Mouse (Mus musculus) T-helper 17 cell (primary cell): Measurements from ENCODE around the gene Apobec4.

Source experiments
- in situ Hi-C, 2 experiments: fragments of 300-600 bp; cut with MboI, MseI; formaldehyde crosslinking; loops; 1 replicate in 1 of 2; 2 replicates in 1 of 2; pipeline ENCODE4 v1.15.1; 2025; ENCODE audit warnings: high pct_unique_total_duplicates in 2 of 2

The Apobec4 gene

GRCm38 (mm10) chr1:152750312-152750965 lies at the start of gene Apobec4:
Apobec4 (plus strand) TSS chr1:152750551.
- in situ Hi-C loops: no loop called here

GRCm38 (mm10) chr1:152701066-152701465 lies 49.3 kb upstream of the Apobec4 start:
- in situ Hi-C loops: no loop called here

GRCm38 (mm10) chr1:152702920-152703319 lies 47.4 kb upstream of the Apobec4 start:
- in situ Hi-C loops: no loop called here

DNA sequence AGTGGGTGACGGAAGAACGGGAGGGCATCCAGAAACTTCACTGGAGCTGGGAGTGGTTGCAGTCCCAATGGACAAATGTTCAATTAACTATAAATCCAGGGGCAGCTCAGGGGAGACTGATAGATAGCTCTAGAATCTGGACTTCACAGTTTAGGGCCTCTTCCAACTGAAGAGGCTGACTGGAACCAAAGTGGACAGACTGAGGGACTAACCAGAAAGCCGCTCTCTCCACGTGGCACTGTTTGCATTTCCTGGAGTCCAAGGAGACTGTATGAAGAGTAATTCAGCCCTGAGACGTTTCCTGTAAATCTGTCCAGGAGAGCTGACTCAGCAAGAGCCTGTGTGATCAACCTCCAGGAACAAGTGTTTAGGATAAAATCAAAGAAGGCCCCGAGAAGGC lies 46.4 kb upstream of the Apobec4 start:
- in situ Hi-C loops: no loop called here

- in situ Hi-C loops: no loop called here
Observed at GRCm38 (mm10) chr1:152707560-152707959, 42.8 kb upstream of the Apobec4 start.

- in situ Hi-C loops: no loop called here
Observed at GRCm38 (mm10) chr1:152711037-152711436, 39.3 kb upstream of the Apobec4 start.

DNA sequence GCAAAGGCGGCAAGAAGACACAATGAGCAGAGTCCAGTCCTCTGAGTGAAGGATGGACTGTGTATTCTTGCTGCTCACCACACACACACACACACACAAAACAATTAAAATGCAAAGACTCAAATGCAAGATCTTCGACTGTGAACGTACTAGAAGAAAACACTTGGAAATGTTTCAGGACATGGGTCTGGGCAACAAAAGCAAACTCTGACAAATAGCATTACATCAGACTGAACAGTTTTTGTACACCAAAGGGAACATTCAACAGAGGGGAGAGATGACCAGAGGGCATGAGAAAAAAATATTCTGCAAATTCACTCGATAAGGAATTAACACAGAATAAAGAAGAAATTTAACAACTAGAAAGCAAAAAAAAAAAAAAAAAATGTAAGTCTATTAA lies 36.4 kb upstream of the Apobec4 start:
- in situ Hi-C loops: no loop called here

GRCm38 (mm10) chr1:152714405-152714804 lies 35.9 kb upstream of the Apobec4 start:
- in situ Hi-C loops: no loop called here

DNA sequence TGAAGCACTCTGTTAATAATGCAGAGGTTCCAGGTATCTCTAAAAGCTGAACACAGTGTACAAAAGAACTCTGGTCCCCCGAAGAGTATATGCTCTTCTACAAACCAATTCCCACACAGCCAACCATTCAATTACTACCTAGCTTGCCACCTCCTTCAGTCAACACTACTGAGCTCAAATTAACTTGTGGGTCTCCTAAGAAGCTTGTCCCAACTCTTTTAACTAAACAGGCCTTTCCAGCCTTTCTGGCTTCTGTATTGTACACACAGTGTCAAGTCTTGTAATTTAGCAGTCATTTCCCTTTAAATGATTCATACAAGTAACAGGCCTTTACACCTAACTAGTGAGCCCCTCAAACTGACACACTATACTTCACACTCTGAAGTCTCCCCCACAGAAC lies 33.0 kb upstream of the Apobec4 start:
- in situ Hi-C loops: no loop called here

GRCm38 (mm10) chr1:152718200-152718599 lies 32.2 kb upstream of the Apobec4 start:
- in situ Hi-C loops: no loop called here

GRCm38 (mm10) chr1:152720969-152721368 lies 29.4 kb upstream of the Apobec4 start:
- in situ Hi-C loops: no loop called here

DNA sequence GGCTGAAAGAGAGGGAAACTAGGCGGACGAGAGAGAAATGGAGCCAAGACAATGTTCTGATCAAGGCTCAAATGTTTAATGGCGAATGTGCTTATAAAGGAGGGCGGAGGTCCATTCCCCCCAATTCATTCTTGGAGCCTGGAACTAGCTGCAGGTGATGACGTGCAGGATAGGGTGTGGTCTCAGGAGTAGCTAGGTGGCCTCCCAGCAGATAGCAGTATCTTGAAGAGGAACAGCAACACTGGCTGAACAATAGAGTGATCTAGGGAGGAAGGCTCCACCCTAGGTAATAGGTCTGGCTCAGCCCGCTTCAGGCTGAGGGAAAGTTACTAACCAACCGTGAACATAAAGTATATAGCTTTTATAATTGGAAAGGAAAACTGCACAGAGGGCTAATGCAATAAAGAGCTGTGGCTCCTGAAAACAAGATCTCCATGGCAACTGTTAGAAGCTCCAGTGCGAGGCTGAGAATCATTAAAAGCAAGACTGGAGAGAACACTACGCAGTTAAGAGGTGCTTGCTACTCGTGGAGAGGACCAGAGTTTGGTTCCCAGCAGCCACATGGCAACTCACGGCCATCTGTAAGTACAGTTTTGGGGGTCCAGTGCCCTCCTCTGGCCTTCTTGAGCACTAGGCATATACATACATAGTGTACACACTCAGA lies 28.7 kb upstream of the Apobec4 start:
- in situ Hi-C loops: no loop called here

DNA sequence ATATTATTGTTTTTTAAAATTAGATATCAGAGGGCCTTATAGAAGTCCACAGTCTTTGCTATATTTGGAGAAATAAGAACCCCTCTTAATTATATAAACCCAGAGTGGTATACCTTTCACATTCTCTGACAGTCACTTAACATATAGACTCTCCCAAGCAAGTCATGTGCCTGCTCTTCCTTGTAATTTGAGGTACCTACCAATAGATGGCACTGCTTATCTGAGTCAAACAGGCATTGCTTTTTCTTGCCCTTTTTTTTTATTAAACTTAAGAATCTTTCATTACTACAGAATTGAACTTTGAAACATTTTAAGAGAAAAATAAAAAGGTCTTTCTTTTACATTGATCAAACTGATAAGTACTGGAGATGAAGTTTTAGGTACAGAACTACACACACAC lies 26.1 kb upstream of the Apobec4 start:
- in situ Hi-C loops: no loop called here

- in situ Hi-C loops: no loop called here
Observed at GRCm38 (mm10) chr1:152726095-152726494, 24.3 kb upstream of the Apobec4 start.

DNA sequence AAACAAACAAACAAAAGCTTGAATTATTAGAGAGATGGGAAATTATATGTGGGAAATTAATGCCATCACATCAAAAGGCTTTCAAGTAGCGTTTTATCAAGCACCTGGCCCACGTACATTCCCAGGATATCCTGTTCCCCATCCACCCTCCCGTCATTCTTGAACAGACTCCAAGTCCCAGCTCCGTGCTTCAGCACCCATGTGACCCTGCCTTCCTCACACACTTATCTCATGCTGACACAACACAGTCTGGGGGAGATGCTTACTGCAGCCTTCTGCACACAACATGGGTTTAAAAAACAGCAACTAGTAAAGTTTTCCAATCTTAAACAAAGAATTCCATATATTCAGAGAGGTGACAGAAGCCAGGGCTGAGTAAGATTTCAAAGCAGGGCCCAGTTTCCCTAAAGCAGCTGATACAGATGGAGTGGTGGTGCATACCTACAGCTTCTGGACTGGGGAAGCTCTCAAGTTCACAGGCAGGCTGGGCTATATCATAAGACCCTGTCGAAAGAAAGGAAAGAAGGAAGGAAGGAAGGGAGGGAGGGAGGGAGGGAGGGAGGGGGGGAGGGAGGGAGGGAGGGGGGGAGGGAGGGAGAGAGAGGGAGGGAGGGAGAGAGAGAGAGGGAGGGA lies 22.6 kb upstream of the Apobec4 start:
- in situ Hi-C loops: no loop called here

- in situ Hi-C loops: no loop called here
Observed at GRCm38 (mm10) chr1:152738793-152739192, 11.6 kb upstream of the Apobec4 start.

DNA sequence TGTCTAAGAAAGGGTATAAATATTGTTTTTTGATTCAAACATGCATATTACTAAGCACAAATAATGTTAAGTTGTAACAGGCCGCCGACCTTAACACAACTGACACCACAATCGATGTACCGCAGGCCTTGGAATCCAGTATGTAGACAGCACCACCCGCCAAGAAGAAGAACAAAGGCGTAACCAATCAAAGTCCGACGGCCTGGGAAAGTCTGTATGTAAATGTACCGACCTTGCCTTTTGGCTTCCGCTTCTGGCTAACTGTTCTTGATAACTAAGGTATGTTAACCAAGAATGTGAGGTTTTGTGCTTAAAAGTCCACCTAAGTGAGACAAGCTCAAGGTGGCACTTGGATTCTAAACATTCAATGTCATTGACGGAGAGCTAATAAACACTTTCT lies 11.0 kb upstream of the Apobec4 start:
- in situ Hi-C loops: no loop called here

GRCm38 (mm10) chr1:152743095-152743826 lies 7.1 kb upstream of the Apobec4 start:
- in situ Hi-C loops: loop anchor here in 1 of 2 experiments (5.0 kb wide), 1 partner anchor 101 kb away; no protein-coding TSS in a partner anchor

DNA sequence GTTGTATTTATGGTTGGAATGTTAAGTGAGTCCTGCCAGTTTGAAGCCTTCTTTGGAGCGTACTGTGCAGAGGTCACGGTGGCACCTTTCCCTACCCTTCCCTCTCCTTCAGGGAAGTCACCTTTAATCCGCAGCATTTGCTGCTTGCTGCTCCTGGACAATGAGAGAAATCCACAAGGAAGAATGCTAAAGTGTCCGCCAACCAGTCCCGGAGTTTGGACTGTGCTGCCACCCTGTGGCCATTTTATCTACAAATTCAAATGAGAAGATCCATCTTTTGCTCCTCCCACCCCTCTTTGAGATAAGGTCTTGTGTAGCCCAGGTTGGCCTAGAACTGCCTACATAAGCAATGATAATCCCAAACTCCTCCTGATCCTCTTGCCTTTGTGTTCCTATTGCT lies 3.9 kb upstream of the Apobec4 start:
- in situ Hi-C loops: loop anchor here (5.0 kb wide), 1 partner anchor 219 kb away; no protein-coding TSS in a partner anchor

GRCm38 (mm10) chr1:152749276-152749675 lies 1.1 kb upstream of the Apobec4 start:
- in situ Hi-C loops: loop anchor here (5.0 kb wide), 1 partner anchor 222 kb away; no protein-coding TSS in a partner anchor

- in situ Hi-C loops: no loop called here
Observed at GRCm38 (mm10) chr1:152761791-152762190, 11.4 kb downstream of the Apobec4 start.
